8 mouse cellular contexts compared by ENCODE assay signal in genomic region chr1:180279648-180280047, GRCm38 (mm10). TPM values are rescaled to one million over a fixed set of nuclear protein-coding genes. Genes with fewer than 3 reads are reported as not detected.
DNase-seq lines count a peak whose midpoint lies in the region; ATAC-seq lines count a peak whose summit lies in the region.

No protein-coding gene starts in this region.

- ATAC-seq in midbrain, embryonic 14.5 days (ENCODE audit: low FRiP score, low TSS enrichment): no peak
- ATAC-seq in midbrain, embryonic 13.5 days: no peak
- peak; percentile 32; the same call in 1 of the 2 replicates for ATAC-seq in heart, embryonic 14.5 days (ENCODE audit: insufficient number of reproducible peaks, insufficient read depth, low FRiP score, low read depth)

- no peaks in the 10 kb centered on the region for H3K36me3 ChIP-seq in midbrain, embryonic 14.5 days (ENCODE audit: control insufficient read depth, insufficient read depth, low read length)
- H3K36me3 ChIP-seq in midbrain, embryonic 13.5 days: no peaks in the 10 kb centered on the region
- H3K36me3 ChIP-seq in heart, embryonic 14.5 days (ENCODE audit: control insufficient read depth, insufficient read depth, low read length): no peaks in the 10 kb centered on the region

- peak; percentile 58 for DNase-seq in midbrain, embryonic 14.5 days
- DNase-seq in cerebellum, adult 11 months: peak; percentile 59
- DNase-seq in large intestine, adult 2 months (ENCODE audit: low read depth, low spot score): peak; percentile 90
- peak; percentile 29 for DNase-seq in ovary, postnatal 10 days (ENCODE audit: low spot score)
- DNase-seq in yolk sac, embryonic 10.5 days (ENCODE audit: low spot score): peak; percentile 89
- no peak for DNase-seq in Muller cell, postnatal 12 days (ENCODE audit: inconsistent ontology term)

- H3K9me3 ChIP-seq in midbrain, embryonic 14.5 days (ENCODE audit: control insufficient read depth, low read length): no peaks in the 10 kb centered on the region
- H3K9me3 ChIP-seq in midbrain, embryonic 13.5 days: no peaks in the 10 kb centered on the region
- H3K9me3 ChIP-seq in heart, embryonic 14.5 days (ENCODE audit: control insufficient read depth, low read length): peaks cover 6% of the 10 kb centered on the region; the same call in 1 of the 2 replicates

- H3K4me1 ChIP-seq in midbrain, embryonic 14.5 days (ENCODE audit: control insufficient read depth, insufficient read depth, low read length): peaks cover 3% of the 10 kb centered on the region; the same call in 1 of the 2 replicates
- peaks cover 16% of the 10 kb centered on the region for H3K4me1 ChIP-seq in midbrain, embryonic 13.5 days (replicated peaks)
- peaks cover 20 to 28% of the 10 kb centered on the region in 2 experiments for H3K4me1 ChIP-seq in heart, embryonic 14.5 days (ENCODE audit: control insufficient read depth in 2 of 2, insufficient read depth in 2 of 2, low read length in 2 of 2)

- H3K4me3 ChIP-seq in midbrain, embryonic 14.5 days (replicated peaks; ENCODE audit: low read depth, low read length): no peak overlapping the region
- no peak overlapping the region for H3K4me3 ChIP-seq in midbrain, embryonic 13.5 days (replicated peaks)
- peak overlapping the region in 1 of 2 experiments; percentile 5; a peak in 1 of 4 replicates for H3K4me3 ChIP-seq in heart, embryonic 14.5 days (ENCODE audit: control insufficient read depth in 1 of 2, insufficient read depth in 1 of 2, low read depth in 1 of 2, low read length in 2 of 2)

- no peak overlapping the region for H3K9ac ChIP-seq in midbrain, embryonic 14.5 days (replicated peaks; ENCODE audit: low read length)
- no peak overlapping the region for H3K9ac ChIP-seq in midbrain, embryonic 13.5 days (replicated peaks)
- H3K9ac ChIP-seq in heart, embryonic 14.5 days (ENCODE audit: low read length): no peak overlapping the region

- 55% methylated on average over 7 of the region's 7 CpGs for WGBS in midbrain, embryonic 14.5 days
- WGBS in midbrain, embryonic 13.5 days: 47% methylated on average over 7 of the region's 7 CpGs
- WGBS in heart, embryonic 14.5 days: 15% methylated on average over 7 of the region's 7 CpGs
- 6% methylated on average over 7 of the region's 7 CpGs for WGBS in large intestine, adult 2 months

- no peak overlapping the region for H3K4me2 ChIP-seq in midbrain, embryonic 14.5 days (ENCODE audit: low read length)
- H3K4me2 ChIP-seq in midbrain, embryonic 13.5 days (replicated peaks): no peak overlapping the region
- peak overlapping the region; percentile 45 for H3K4me2 ChIP-seq in heart, embryonic 14.5 days (ENCODE audit: low read length)

- no peaks in the 10 kb centered on the region for H3K27me3 ChIP-seq in midbrain, embryonic 14.5 days (ENCODE audit: control insufficient read depth, insufficient read depth, low read length)
- H3K27me3 ChIP-seq in midbrain, embryonic 13.5 days: no peaks in the 10 kb centered on the region
- H3K27me3 ChIP-seq in heart, embryonic 14.5 days (ENCODE audit: control insufficient read depth, insufficient read depth, low read length): no peaks in the 10 kb centered on the region

- H3K27ac ChIP-seq in midbrain, embryonic 14.5 days (replicated peaks; ENCODE audit: low read depth, low read length): no peak overlapping the region
- H3K27ac ChIP-seq in midbrain, embryonic 13.5 days: no peak overlapping the region
- H3K27ac ChIP-seq in heart, embryonic 14.5 days (replicated peaks in 1 of 2; ENCODE audit: control insufficient read depth in 1 of 2, insufficient read depth in 1 of 2, low read depth in 2 of 2, low read length in 2 of 2): peak overlapping the region; percentile 17 to 41; a peak in 3 of 4 replicates

RNA-seq across cellular contexts. Expression of gene Psen2, which starts 16.4 kb away (rescaled TPM):
- polyA plus RNA-seq in midbrain, embryonic 14.5 days (2014; fragmentation: Nextera tagmentation; extraction: Ambion mirVana): 12.9 and 13.7 TPM in 2 replicates
- polyA plus RNA-seq in midbrain, embryonic 13.5 days (2015; fragmentation: Nextera tagmentation; extraction: Ambion mirVana): 10.7 and 11.1 TPM in 2 replicates
- 14.7 and 15.6 TPM in 2 replicates for polyA plus RNA-seq in heart, embryonic 14.5 days (2014; fragmentation: Nextera tagmentation; extraction: Ambion mirVana)
- 31.5 and 32.6 TPM in 2 replicates for polyA plus RNA-seq in large intestine, adult 2 months (2012; rRNA removed)

RNA-seq across cellular contexts. Expression of gene Itpkb, which starts 50.6 kb away (rescaled TPM):
- 1.8 and 1.9 TPM in 2 replicates for polyA plus RNA-seq in midbrain, embryonic 14.5 days (2014; fragmentation: Nextera tagmentation; extraction: Ambion mirVana)
- 2.2 and 2.5 TPM in 2 replicates for polyA plus RNA-seq in midbrain, embryonic 13.5 days (2015; fragmentation: Nextera tagmentation; extraction: Ambion mirVana)
- polyA plus RNA-seq in heart, embryonic 14.5 days (2014; fragmentation: Nextera tagmentation; extraction: Ambion mirVana): 5.5 and 5.6 TPM in 2 replicates
- 6.3 and 6.6 TPM in 2 replicates for polyA plus RNA-seq in large intestine, adult 2 months (2012; rRNA removed)

Comparison
In these comparisons a context has a peak if more than half of its experiments do, and no peak if none do; other contexts are left out.
1. H3K27ac ChIP-seq: peak in heart, embryonic 14.5 days (2 of 2); none in midbrain, embryonic 14.5 days (single experiment) and midbrain, embryonic 13.5 days (single experiment).